ENCODE assay signal across 9 mouse cellular contexts in genomic region chr17:14372324-14373145, GRCm38 (mm10).
A peak's percentile ranks its signal among the peaks of the same experiment; 100 is the strongest.
DNase-seq lines count a peak whose midpoint lies in the region; ATAC-seq lines count a peak whose summit lies in the region.
"Had no signal": no experiment of that assay in that cellular context is flagged by ENCODE, and none has a peak within 500 bp of the region (broad histone marks: within the 10 kb centered on the region; RNA-seq: fewer than 3 reads in every experiment).

No protein-coding gene starts in this region.

- peak; percentile 82 for ATAC-seq in hindbrain, embryonic 12.5 days (ENCODE audit: low FRiP score)
- ATAC-seq in midbrain, embryonic 14.5 days (ENCODE audit: low FRiP score, low TSS enrichment), result peak; percentile 71; the same call in 1 of the 2 replicates
- ATAC-seq in heart, embryonic 11.5 days (replicated peaks; ENCODE audit: insufficient number of reproducible peaks, low FRiP score, low TSS enrichment), result no peak
- no peak for ATAC-seq in liver, embryonic 12.5 days

- peak overlapping the region; percentile 24 for H3K4me2 ChIP-seq in hindbrain, embryonic 12.5 days (replicated peaks)
- H3K4me2 ChIP-seq in midbrain, embryonic 14.5 days (ENCODE audit: low read length), result peak overlapping the region; percentile 41
- no peak overlapping the region for H3K4me2 ChIP-seq in heart, embryonic 11.5 days
- H3K4me2 ChIP-seq in liver, embryonic 12.5 days, result no peak overlapping the region

- no peaks in the 10 kb centered on the region for H3K9me3 ChIP-seq in hindbrain, embryonic 12.5 days (replicated peaks)
- H3K9me3 ChIP-seq in midbrain, embryonic 14.5 days (ENCODE audit: control insufficient read depth, low read length), result no peaks in the 10 kb centered on the region
- no peaks in the 10 kb centered on the region for H3K9me3 ChIP-seq in heart, embryonic 11.5 days (replicated peaks; ENCODE audit: control insufficient read depth, low read length)
- H3K9me3 ChIP-seq in liver, embryonic 12.5 days (replicated peaks), result no peaks in the 10 kb centered on the region

- peak; percentile 45 for DNase-seq in layer of hippocampus, adult 11-12 months (ENCODE audit: low spot score)
- no peak for DNase-seq in layer of hippocampus, adult 9-10 months (ENCODE audit: low spot score)
- DNase-seq in layer of hippocampus, postnatal 25 days (ENCODE audit: extremely low spot score in 1 of 2, low spot score in 1 of 2), result peak; percentile 16 to 19
- DNase-seq in midbrain, embryonic 14.5 days, result peak; percentile 65
- DNase-seq in heart, adult 18-20 months, result no peak

- no peak overlapping the region for H3K27ac ChIP-seq in hindbrain, embryonic 12.5 days
- H3K27ac ChIP-seq in midbrain, embryonic 14.5 days (replicated peaks; ENCODE audit: low read depth, low read length), result 0 out of 2 replicates have a peak overlapping the region, but pooled peaks have one; percentile 26
- H3K27ac ChIP-seq in heart, embryonic 11.5 days (ENCODE audit: low read depth, low read length), result no peak overlapping the region
- no peak overlapping the region for H3K27ac ChIP-seq in liver, embryonic 12.5 days
- H3K27ac ChIP-seq: left cerebral cortex, adult 2 months had no signal

- H3K27me3 ChIP-seq in hindbrain, embryonic 12.5 days, result no peaks in the 10 kb centered on the region; the same call in 1 of the 2 replicates
- no peaks in the 10 kb centered on the region for H3K27me3 ChIP-seq in midbrain, embryonic 14.5 days (ENCODE audit: control insufficient read depth, insufficient read depth, low read length)
- peaks cover 86% of the 10 kb centered on the region for H3K27me3 ChIP-seq in heart, embryonic 11.5 days (ENCODE audit: control insufficient read depth, insufficient read depth, low read length)
- H3K27me3 ChIP-seq in liver, embryonic 12.5 days (replicated peaks), result no peaks in the 10 kb centered on the region

- 47% methylated on average over 25 of the region's 25 CpGs for WGBS in hindbrain, embryonic 12.5 days
- WGBS in midbrain, embryonic 14.5 days, result 32% methylated on average over 25 of the region's 25 CpGs
- WGBS in heart, embryonic 11.5 days (ENCODE audit: insufficient replicate concordance), result 77% methylated on average over 25 of the region's 25 CpGs
- 74% methylated on average over 25 of the region's 25 CpGs for WGBS in liver, embryonic 12.5 days (ENCODE audit: insufficient replicate concordance)

- H3K4me3 ChIP-seq in hindbrain, embryonic 12.5 days, result no peak overlapping the region
- no peak overlapping the region for H3K4me3 ChIP-seq in midbrain, embryonic 14.5 days (replicated peaks; ENCODE audit: low read depth, low read length)
- no peak overlapping the region for H3K4me3 ChIP-seq in heart, embryonic 11.5 days (ENCODE audit: low read depth, low read length)
- no peak overlapping the region for H3K4me3 ChIP-seq in liver, embryonic 12.5 days
- H3K4me3 ChIP-seq: left cerebral cortex, adult 2 months had no signal

- H3K36me3 ChIP-seq in hindbrain, embryonic 12.5 days, result no peaks in the 10 kb centered on the region
- no peaks in the 10 kb centered on the region for H3K36me3 ChIP-seq in midbrain, embryonic 14.5 days (ENCODE audit: control insufficient read depth, insufficient read depth, low read length)
- no peaks in the 10 kb centered on the region for H3K36me3 ChIP-seq in heart, embryonic 11.5 days (ENCODE audit: control insufficient read depth, insufficient read depth, low read length)
- H3K36me3 ChIP-seq in liver, embryonic 12.5 days, result no peaks in the 10 kb centered on the region

- H3K4me1 ChIP-seq in hindbrain, embryonic 12.5 days, result peaks cover 15% of the 10 kb centered on the region
- H3K4me1 ChIP-seq in midbrain, embryonic 14.5 days (ENCODE audit: control insufficient read depth, insufficient read depth, low read length), result peaks cover 13% of the 10 kb centered on the region; the same call in 1 of the 2 replicates
- H3K4me1 ChIP-seq in heart, embryonic 11.5 days (ENCODE audit: control insufficient read depth, insufficient read depth, low read length), result no peaks in the 10 kb centered on the region
- H3K4me1 ChIP-seq in liver, embryonic 12.5 days, result no peaks in the 10 kb centered on the region

- 0 out of 2 replicates have a peak overlapping the region, but pooled peaks have one; percentile 33 for H3K9ac ChIP-seq in hindbrain, embryonic 12.5 days
- H3K9ac ChIP-seq in midbrain, embryonic 14.5 days (replicated peaks; ENCODE audit: low read length), result peak overlapping the region; percentile 9; the same call in 1 of the 2 replicates
- H3K9ac ChIP-seq in heart, embryonic 11.5 days (ENCODE audit: low read depth, low read length), result no peak overlapping the region
- no peak overlapping the region for H3K9ac ChIP-seq in liver, embryonic 12.5 days

Comparison
In these comparisons a context has a peak if more than half of its experiments do, and no peak if none do; other contexts are left out.
1. DNase-seq: peak in layer of hippocampus, adult 11-12 months (single experiment), layer of hippocampus, postnatal 25 days (2 of 2) and midbrain, embryonic 14.5 days (single experiment); none in layer of hippocampus, adult 9-10 months (single experiment) and heart, adult 18-20 months (0 of 2).
2. ATAC-seq: peak in hindbrain, embryonic 12.5 days (single experiment) and midbrain, embryonic 14.5 days (single experiment); none in heart, embryonic 11.5 days (single experiment) and liver, embryonic 12.5 days (single experiment).
3. H3K4me2 ChIP-seq: peak in hindbrain, embryonic 12.5 days (single experiment) and midbrain, embryonic 14.5 days (single experiment); none in heart, embryonic 11.5 days (single experiment) and liver, embryonic 12.5 days (single experiment).
4. H3K9ac ChIP-seq: peak in hindbrain, embryonic 12.5 days (single experiment) and midbrain, embryonic 14.5 days (single experiment); none in heart, embryonic 11.5 days (single experiment) and liver, embryonic 12.5 days (single experiment).